Mouse (Mus musculus): ENCODE results near the gene Siglec1. TPM values are rescaled to one million over a fixed set of nuclear protein-coding genes. Genes with fewer than 3 reads are reported as not detected.

Gene Siglec1
- polyA plus RNA-seq, 1 experiment from 2014 or later = 0.19 TPM

Small RNA genes within 50 kb of the gene (microRNA-seq; reads per million reads assigned to microRNA genes)
- not detected for gene Mir6973b

Other genes starting within 250 kb of the Siglec1 start
- gene 4930402H24Rik, start 180.4 kb downstream of the Siglec1 start, polyA plus RNA-seq (2015; fragmentation: Nextera tagmentation; extraction: Ambion mirVana) = 96.7 and 97.8 TPM in 2 replicates
- 10.7 and 12.2 TPM in 2 replicates for gene Atrn, start 180.3 kb downstream of the Siglec1 start, polyA plus RNA-seq (2015; fragmentation: Nextera tagmentation; extraction: Ambion mirVana)
- gene Gfra4, start 43.7 kb downstream of the Siglec1 start, polyA plus RNA-seq (2015; fragmentation: Nextera tagmentation; extraction: Ambion mirVana) = 30.0 and 30.9 TPM in 2 replicates
- 0.60 and 0.70 TPM in 2 replicates for gene Adam33, start 23.0 kb downstream of the Siglec1 start, polyA plus RNA-seq (2015; fragmentation: Nextera tagmentation; extraction: Ambion mirVana)
- gene Hspa12b, start 40.5 kb upstream of the Siglec1 start, polyA plus RNA-seq (2015; fragmentation: Nextera tagmentation; extraction: Ambion mirVana) = 3.7 TPM in 2 replicates
- gene Gm11037, start 46.7 kb upstream of the Siglec1 start, polyA plus RNA-seq (2015; fragmentation: Nextera tagmentation; extraction: Ambion mirVana) = not detected in 2 replicates
- gene 1700037H04Rik, start 73.3 kb upstream of the Siglec1 start, polyA plus RNA-seq (2015; fragmentation: Nextera tagmentation; extraction: Ambion mirVana) = 88.7 and 95.4 TPM in 2 replicates
- 18.8 and 19.7 TPM in 2 replicates for gene Cenpb, start 93.3 kb upstream of the Siglec1 start, polyA plus RNA-seq (2015; fragmentation: Nextera tagmentation; extraction: Ambion mirVana)
- 36.4 and 37.9 TPM in 2 replicates for gene Cdc25b, start 100.2 kb upstream of the Siglec1 start, polyA plus RNA-seq (2015; fragmentation: Nextera tagmentation; extraction: Ambion mirVana)
- 13.0 and 13.2 TPM in 2 replicates for gene Spef1, start 100.5 kb upstream of the Siglec1 start, polyA plus RNA-seq (2015; fragmentation: Nextera tagmentation; extraction: Ambion mirVana)
- gene Ap5s1, start 120.3 kb upstream of the Siglec1 start, polyA plus RNA-seq (2015; fragmentation: Nextera tagmentation; extraction: Ambion mirVana) = 36.5 and 37.0 TPM in 2 replicates
- gene Mavs, start 147.3 kb upstream of the Siglec1 start, polyA plus RNA-seq (2015; fragmentation: Nextera tagmentation; extraction: Ambion mirVana) = 5.9 and 6.4 TPM in 2 replicates
- gene Pank2, start 175.7 kb upstream of the Siglec1 start, polyA plus RNA-seq (2015; fragmentation: Nextera tagmentation; extraction: Ambion mirVana) = 36.4 and 37.0 TPM in 2 replicates